Mouse (Mus musculus) lung, adult 2 months (tissue): ENCODE results near the gene Gstp1.

Experiments
- CTCF ChIP-seq: fragments of 200-500 bp; IDR thresholded peaks from 2 replicates; pipeline ENCODE4 v1.5.1; 2011; ENCODE audit warnings: mild to moderate bottlenecking, low read length, control low read depth; ENCODE audit not compliant: insufficient read depth
- POLR2A ChIP-seq: fragments of 200-500 bp; IDR thresholded peaks from 2 replicates; pipeline ENCODE4 v1.6.1; 2011; ENCODE audit warnings: low read depth, mild to moderate bottlenecking, control low read depth, low read length, borderline replicate concordance; ENCODE audit errors: extremely low read depth

GRCm38 (mm10) chr19:4003641-4004040 lies 34.1 kb downstream of the Gstp1 start:
- no peak for TF ChIP-seq CTCF
- no peak for TF ChIP-seq POLR2A
